Mouse (Mus musculus) liver, embryonic 13.5 days (tissue): ENCODE measurements around the gene Vasn. TPM values are rescaled to one million over a fixed set of nuclear protein-coding genes. Genes with fewer than 3 reads are reported as not detected.

Source experiments
- ATAC-seq: fragments of 200-750 bp; cut with Nextera tagmentation; 2 replicates; pipeline ENCODE4 v1.8.0; 2017; ENCODE audit warnings: low read depth, mild to moderate bottlenecking, moderate number of reproducible peaks, moderate library complexity
- DNase-seq: peaks from one replicate; pipeline ENCODE4 v3.0.0; 2022
- H3K27ac ChIP-seq: fragments of 300-500 bp; sonication (generic); 2 replicates; pipeline ENCODE4 v1.5.1; 2015; ENCODE audit warnings: moderate library complexity, mild to moderate bottlenecking, inconsistent platforms
- H3K27me3 ChIP-seq: fragments of 300-500 bp; sonication (generic); 2 replicates; pipeline ENCODE4 v1.6.1; 2015; ENCODE audit warnings: mild to moderate bottlenecking, inconsistent platforms
- H3K36me3 ChIP-seq: fragments of 300-500 bp; sonication (generic); 2 replicates; pipeline ENCODE4 v1.6.1; 2015; ENCODE audit warnings: mild to moderate bottlenecking, inconsistent platforms
- H3K4me1 ChIP-seq: fragments of 300-500 bp; sonication (generic); replicated peaks from 2 replicates; pipeline ENCODE4 v1.6.1; 2015; ENCODE audit warnings: inconsistent platforms
- H3K4me2 ChIP-seq: fragments of 300-500 bp; sonication (generic); 2 replicates; pipeline ENCODE4 v1.6.1; 2015; ENCODE audit warnings: inconsistent platforms, mild to moderate bottlenecking, moderate library complexity
- H3K4me3 ChIP-seq: fragments of 300-500 bp; sonication (generic); replicated peaks from 2 replicates; pipeline ENCODE4 v1.5.1; 2015; ENCODE audit warnings: mild to moderate bottlenecking, inconsistent platforms
- H3K9ac ChIP-seq: fragments of 300-500 bp; sonication (generic); 2 replicates; pipeline ENCODE4 v1.6.1; 2015; ENCODE audit warnings: mild to moderate bottlenecking, inconsistent platforms
- H3K9me3 ChIP-seq: fragments of 300-500 bp; sonication (generic); replicated peaks from 2 replicates; pipeline ENCODE4 v1.6.1; 2016; ENCODE audit warnings: inconsistent platforms
- WGBS: fragments of 180-500 bp; shearing (Covaris S2); methylation state at CpG from one replicate; pipeline ENCODE4 v1.1.7; 2015; ENCODE audit not compliant: insufficient replicate concordance; 5-methylcytosine and 5-hydroxymethylcytosine counted together
- polyA plus RNA-seq: library from polyadenylated mRNA; unstranded; fragments of >200 nt; fragmentation: Nextera tagmentation; extraction: Ambion mirVana; gene quantifications from 2 replicates; pipeline ENCODE4 v1.2.1, GENCODE M21; 2015

The Vasn gene
- polyA plus RNA-seq, 1 experiment from 2014 or later: 2.9 TPM

- peaks cover 43% of the 10 kb centered on the region for H3K36me3 ChIP-seq
- 0 out of 2 replicates have a peak overlapping the region, but pooled peaks have one; percentile 29 for H3K9ac ChIP-seq
- no peaks in the 10 kb centered on the region for H3K9me3 ChIP-seq
- WGBS: 39% methylated on average over 11 of the region's 11 CpGs
- DNase-seq (no peak), ATAC-seq (no peak; the same call in 1 of the 2 replicates)
- peaks cover 30% of the 10 kb centered on the region for H3K4me1 ChIP-seq
- no peak overlapping the region for H3K4me2 ChIP-seq
- peak overlapping the region; percentile 58 for H3K27ac ChIP-seq
- no peaks in the 10 kb centered on the region for H3K27me3 ChIP-seq
- H3K4me3 ChIP-seq: no peak overlapping the region
Observed at GRCm38 (mm10) chr16:4655764-4656570, 16.2 kb downstream of the Vasn start.

- 67% methylated on average over 9 of the region's 9 CpGs for WGBS
Observed at GRCm38 (mm10) chr16:4656571-4657081, 16.9 kb downstream of the Vasn start.

GRCm38 (mm10) chr16:4658781-4659245, 19.1 kb downstream of the Vasn start:
- no peak overlapping the region for H3K4me3 ChIP-seq
- no peaks in the 10 kb centered on the region for H3K9me3 ChIP-seq
- ATAC-seq: peak; percentile 7; the same call in 1 of the 2 replicates
- 53% methylated on average over 11 of the region's 11 CpGs for WGBS
- H3K27me3 ChIP-seq: no peaks in the 10 kb centered on the region
- H3K9ac ChIP-seq: no peak overlapping the region
- no peak overlapping the region for H3K4me2 ChIP-seq
- no peak for DNase-seq
- no peak overlapping the region for H3K27ac ChIP-seq
- H3K36me3 ChIP-seq: peaks cover 25% of the 10 kb centered on the region
- H3K4me1 ChIP-seq: peaks cover 30% of the 10 kb centered on the region

More at GRCm38 (mm10) chr16:4656571-4657081, 16.9 kb downstream of the Vasn start:
- no peak overlapping the region for H3K4me3 ChIP-seq
- no peak overlapping the region for H3K9ac ChIP-seq
- DNase-seq: no peak
- ATAC-seq: no peak
- H3K27me3 ChIP-seq: no peaks in the 10 kb centered on the region
- peaks cover 30% of the 10 kb centered on the region for H3K4me1 ChIP-seq
- no peak overlapping the region for H3K27ac ChIP-seq
- H3K9me3 ChIP-seq: no peaks in the 10 kb centered on the region
- peaks cover 40% of the 10 kb centered on the region for H3K36me3 ChIP-seq
- H3K4me2 ChIP-seq: no peak overlapping the region

GRCm38 (mm10) chr16:4659326-4659725, 19.6 kb downstream of the Vasn start:
- Histone ChIP-seq H3K4me1 (peaks cover 30% of the 10 kb centered on the region), H3K9me3 (no peaks in the 10 kb centered on the region), H3K4me2 (no peak overlapping the region), H3K27me3 (no peaks in the 10 kb centered on the region), H3K27ac (no peak overlapping the region), H3K36me3 (peaks cover 29% of the 10 kb centered on the region), H3K9ac (no peak overlapping the region), H3K4me3 (no peak overlapping the region)
- 56% methylated on average over 2 of the region's 2 CpGs for WGBS
- DNase-seq (no peak), ATAC-seq (no peak)

GRCm38 (mm10) chr16:4661605-4662004, 21.9 kb downstream of the Vasn start:
- H3K9ac ChIP-seq: no peak overlapping the region
- no peaks in the 10 kb centered on the region for H3K9me3 ChIP-seq
- H3K27me3 ChIP-seq: no peaks in the 10 kb centered on the region
- ATAC-seq (no peak), DNase-seq (no peak)
- peaks cover 26% of the 10 kb centered on the region for H3K36me3 ChIP-seq
- WGBS: 79% methylated on average over 2 of the region's 2 CpGs
- peaks cover 11% of the 10 kb centered on the region for H3K4me1 ChIP-seq
- H3K27ac ChIP-seq: no peak overlapping the region
- H3K4me3 ChIP-seq: no peak overlapping the region
- H3K4me2 ChIP-seq: no peak overlapping the region

- WGBS: 70% methylated on average over 2 of the region's 2 CpGs
- Histone ChIP-seq H3K27me3 (no peaks in the 10 kb centered on the region), H3K4me3 (no peak overlapping the region), H3K36me3 (peaks cover 42% of the 10 kb centered on the region), H3K4me2 (no peak overlapping the region), H3K27ac (no peak overlapping the region), H3K9ac (no peak overlapping the region), H3K9me3 (no peaks in the 10 kb centered on the region), H3K4me1 (peaks cover 5% of the 10 kb centered on the region; the same call in 1 of the 2 replicates)
- ATAC-seq (no peak), DNase-seq (no peak)
Observed at GRCm38 (mm10) chr16:4663806-4664205, 24.1 kb downstream of the Vasn start.

GRCm38 (mm10) chr16:4665726-4666125, 26.0 kb downstream of the Vasn start:
- WGBS: 87% methylated on average over 2 of the region's 2 CpGs
- no peak overlapping the region for H3K27ac ChIP-seq
- H3K36me3 ChIP-seq: peaks cover 38% of the 10 kb centered on the region
- no peak overlapping the region for H3K9ac ChIP-seq
- no peak overlapping the region for H3K4me2 ChIP-seq
- no peaks in the 10 kb centered on the region; the same call in 1 of the 2 replicates for H3K4me1 ChIP-seq
- DNase-seq (no peak), ATAC-seq (no peak)
- H3K27me3 ChIP-seq: no peaks in the 10 kb centered on the region
- no peak overlapping the region for H3K4me3 ChIP-seq
- no peaks in the 10 kb centered on the region for H3K9me3 ChIP-seq

- DNase-seq (peak; percentile 68), ATAC-seq (peak; percentile 77)
- no peaks in the 10 kb centered on the region; the same call in 1 of the 2 replicates for H3K4me1 ChIP-seq
- H3K9ac ChIP-seq: no peak overlapping the region
- no peak overlapping the region for H3K4me3 ChIP-seq
- H3K4me2 ChIP-seq: no peak overlapping the region
- H3K27ac ChIP-seq: no peak overlapping the region
- 18% methylated on average over 3 of the region's 3 CpGs for WGBS
- peaks cover 33% of the 10 kb centered on the region for H3K36me3 ChIP-seq
- H3K27me3 ChIP-seq: no peaks in the 10 kb centered on the region
- no peaks in the 10 kb centered on the region for H3K9me3 ChIP-seq
Observed at GRCm38 (mm10) chr16:4667190-4667808, 27.6 kb downstream of the Vasn start.

- H3K4me2 ChIP-seq: no peak overlapping the region
- H3K27me3 ChIP-seq: no peaks in the 10 kb centered on the region
- DNase-seq (no peak), ATAC-seq (0 out of 2 replicates have a peak, but pooled peaks have one; percentile 8)
- H3K4me3 ChIP-seq: no peak overlapping the region
- no peak overlapping the region for H3K27ac ChIP-seq
- WGBS: 63% methylated on average over 5 of the region's 5 CpGs
- H3K36me3 ChIP-seq: peaks cover 38% of the 10 kb centered on the region
- no peak overlapping the region for H3K9ac ChIP-seq
- H3K4me1 ChIP-seq: peaks cover 21% of the 10 kb centered on the region
- H3K9me3 ChIP-seq: no peaks in the 10 kb centered on the region
Observed at GRCm38 (mm10) chr16:4670317-4670716, 30.6 kb downstream of the Vasn start.

- H3K9me3 ChIP-seq: no peaks in the 10 kb centered on the region
- H3K27ac ChIP-seq: no peak overlapping the region
- H3K36me3 ChIP-seq: peaks cover 32% of the 10 kb centered on the region
- peaks cover 41% of the 10 kb centered on the region for H3K4me1 ChIP-seq
- no peak for DNase-seq
- H3K4me2 ChIP-seq: no peak overlapping the region
- no peak for ATAC-seq
- no peak overlapping the region for H3K9ac ChIP-seq
- H3K27me3 ChIP-seq: no peaks in the 10 kb centered on the region
- WGBS: 27% methylated on average over 4 of the region's 4 CpGs
- H3K4me3 ChIP-seq: no peak overlapping the region
Observed at GRCm38 (mm10) chr16:4674091-4674490, 34.4 kb downstream of the Vasn start.

GRCm38 (mm10) chr16:4676836-4677235, 37.1 kb downstream of the Vasn start:
- ATAC-seq: no peak
- H3K4me1 ChIP-seq: peaks cover 57% of the 10 kb centered on the region
- H3K27ac ChIP-seq: no peak overlapping the region
- no peaks in the 10 kb centered on the region for H3K27me3 ChIP-seq
- H3K4me2 ChIP-seq: no peak overlapping the region
- H3K9ac ChIP-seq: no peak overlapping the region
- no peaks in the 10 kb centered on the region for H3K9me3 ChIP-seq
- no peak overlapping the region for H3K4me3 ChIP-seq
- peaks cover 32% of the 10 kb centered on the region for H3K36me3 ChIP-seq
- no peak for DNase-seq
- WGBS: 85% methylated on average over 5 of the region's 5 CpGs
